Mouse (Mus musculus): Measurements from ENCODE around the gene Cfap126. TPM values are rescaled to one million over a fixed set of nuclear protein-coding genes. Genes with fewer than 3 reads are reported as not detected.
"Not testable (repeated sequence)": the region's sequence is repeated elsewhere in the genome, so short reads cannot be mapped to it uniquely, and the experiment has no call there.

Cfap126 gene
- polyA plus RNA-seq, 1 experiment from 2014 or later: 8.7 TPM

- H3K9me3 ChIP-seq (ENCODE audit: control insufficient read depth, low read length): no peaks in the 10 kb centered on the region
- no peaks in the 10 kb centered on the region for H3K4me1 ChIP-seq (replicated peaks; ENCODE audit: control insufficient read depth, insufficient read depth, low read length)
- under 1% methylated on average over 26 of the region's 26 CpGs for WGBS
- H3K27ac ChIP-seq (ENCODE audit: low read depth, low read length): no peak overlapping the region
- H3K4me2 ChIP-seq (replicated peaks; ENCODE audit: low read depth, low read length): peak overlapping the region; percentile 76
- H3K9ac ChIP-seq (ENCODE audit: low read depth, low read length): peak overlapping the region; percentile 50; the same call in 1 of the 2 replicates
- H3K36me3 ChIP-seq (ENCODE audit: control insufficient read depth, insufficient read depth, low read length): no peaks in the 10 kb centered on the region
- DNase-seq (ENCODE audit: low spot score): peak; percentile 69
- H3K4me3 ChIP-seq (ENCODE audit: low read depth, low read length): peak overlapping the region; percentile 43
- ATAC-seq (ENCODE audit: low FRiP score): no peak
- peaks cover 15% of the 10 kb centered on the region for H3K27me3 ChIP-seq (ENCODE audit: control insufficient read depth, insufficient read depth, low read length)
Observed at GRCm38 (mm10) chr1:171085718-171086117, 28.0 kb upstream of the Cfap126 start.

- H3K9me3 ChIP-seq (ENCODE audit: control insufficient read depth, low read length); H3K27ac ChIP-seq (ENCODE audit: low read depth, low read length); ATAC-seq (ENCODE audit: low FRiP score); H3K4me1 ChIP-seq (replicated peaks; ENCODE audit: control insufficient read depth, insufficient read depth, low read length); H3K4me2 ChIP-seq (replicated peaks; ENCODE audit: low read depth, low read length); H3K9ac ChIP-seq (ENCODE audit: low read depth, low read length); H3K4me3 ChIP-seq (ENCODE audit: low read depth, low read length); H3K36me3 ChIP-seq (ENCODE audit: control insufficient read depth, insufficient read depth, low read length): not testable (repeated sequence)
- peak; percentile 27 for DNase-seq (ENCODE audit: low spot score)
- H3K27me3 ChIP-seq (ENCODE audit: control insufficient read depth, insufficient read depth, low read length): peaks cover 11% of the 10 kb centered on the region
- 4% methylated on average over 10 of the region's 10 CpGs for WGBS
Observed at GRCm38 (mm10) chr1:171088237-171088869, 25.4 kb upstream of the Cfap126 start.

GRCm38 (mm10) chr1:171089891-171090290 lies 23.8 kb upstream of the Cfap126 start:
- DNase-seq (ENCODE audit: low spot score): no peak
- peaks cover 11% of the 10 kb centered on the region for H3K27me3 ChIP-seq (ENCODE audit: control insufficient read depth, insufficient read depth, low read length)
- no peaks in the 10 kb centered on the region for H3K4me1 ChIP-seq (replicated peaks; ENCODE audit: control insufficient read depth, insufficient read depth, low read length)
- H3K27ac ChIP-seq (ENCODE audit: low read depth, low read length): no peak overlapping the region
- no peak overlapping the region for H3K4me3 ChIP-seq (ENCODE audit: low read depth, low read length)
- ATAC-seq (ENCODE audit: low FRiP score): no peak
- no peaks in the 10 kb centered on the region for H3K9me3 ChIP-seq (ENCODE audit: control insufficient read depth, low read length)
- 94% methylated on average over 1 of the region's 1 CpGs for WGBS
- no peak overlapping the region for H3K4me2 ChIP-seq (replicated peaks; ENCODE audit: low read depth, low read length)
- no peaks in the 10 kb centered on the region for H3K36me3 ChIP-seq (ENCODE audit: control insufficient read depth, insufficient read depth, low read length)
- no peak overlapping the region for H3K9ac ChIP-seq (ENCODE audit: low read depth, low read length)

GRCm38 (mm10) chr1:171090761-171091160 lies 23.0 kb upstream of the Cfap126 start:
- 94% methylated on average over 2 of the region's 2 CpGs for WGBS
- ATAC-seq (ENCODE audit: low FRiP score): no peak

GRCm38 (mm10) chr1:171094424-171094823 lies 19.3 kb upstream of the Cfap126 start:
- Histone ChIP-seq H3K9me3 (ENCODE audit: control insufficient read depth, low read length) (no peaks in the 10 kb centered on the region), H3K36me3 (ENCODE audit: control insufficient read depth, insufficient read depth, low read length) (no peaks in the 10 kb centered on the region), H3K27ac (ENCODE audit: low read depth, low read length) (no peak overlapping the region), H3K4me1 (replicated peaks; ENCODE audit: control insufficient read depth, insufficient read depth, low read length) (no peaks in the 10 kb centered on the region), H3K4me2 (replicated peaks; ENCODE audit: low read depth, low read length) (no peak overlapping the region), H3K4me3 (ENCODE audit: low read depth, low read length) (no peak overlapping the region), H3K27me3 (ENCODE audit: control insufficient read depth, insufficient read depth, low read length) (no peaks in the 10 kb centered on the region), H3K9ac (ENCODE audit: low read depth, low read length) (no peak overlapping the region)
- ATAC-seq (ENCODE audit: low FRiP score) (no peak), DNase-seq (ENCODE audit: low spot score) (no peak)
- 74% methylated on average over 4 of the region's 4 CpGs for WGBS

More at GRCm38 (mm10) chr1:171090761-171091160, 23.0 kb upstream of the Cfap126 start:
- H3K36me3 ChIP-seq (ENCODE audit: control insufficient read depth, insufficient read depth, low read length): no peaks in the 10 kb centered on the region
- peaks cover 11% of the 10 kb centered on the region for H3K27me3 ChIP-seq (ENCODE audit: control insufficient read depth, insufficient read depth, low read length)
- no peak overlapping the region for H3K4me2 ChIP-seq (replicated peaks; ENCODE audit: low read depth, low read length)
- no peak for DNase-seq (ENCODE audit: low spot score)
- H3K9ac ChIP-seq (ENCODE audit: low read depth, low read length): no peak overlapping the region
- H3K4me1 ChIP-seq (replicated peaks; ENCODE audit: control insufficient read depth, insufficient read depth, low read length): no peaks in the 10 kb centered on the region
- H3K9me3 ChIP-seq (ENCODE audit: control insufficient read depth, low read length): no peaks in the 10 kb centered on the region
- H3K4me3 ChIP-seq (ENCODE audit: low read depth, low read length): no peak overlapping the region
- H3K27ac ChIP-seq (ENCODE audit: low read depth, low read length): no peak overlapping the region

- WGBS: 26% methylated on average over 10 of the region's 10 CpGs
- no peaks in the 10 kb centered on the region for H3K27me3 ChIP-seq (ENCODE audit: control insufficient read depth, insufficient read depth, low read length)
- no peaks in the 10 kb centered on the region for H3K9me3 ChIP-seq (ENCODE audit: control insufficient read depth, low read length)
- no peak for DNase-seq (ENCODE audit: low spot score)
- no peak overlapping the region for H3K4me2 ChIP-seq (replicated peaks; ENCODE audit: low read depth, low read length)
- H3K4me1 ChIP-seq (replicated peaks; ENCODE audit: control insufficient read depth, insufficient read depth, low read length): no peaks in the 10 kb centered on the region
- no peak overlapping the region for H3K9ac ChIP-seq (ENCODE audit: low read depth, low read length)
- no peak overlapping the region for H3K4me3 ChIP-seq (ENCODE audit: low read depth, low read length)
- ATAC-seq (ENCODE audit: low FRiP score): no peak
- H3K36me3 ChIP-seq (ENCODE audit: control insufficient read depth, insufficient read depth, low read length): no peaks in the 10 kb centered on the region
- H3K27ac ChIP-seq (ENCODE audit: low read depth, low read length): no peak overlapping the region
Observed at GRCm38 (mm10) chr1:171096110-171096964, 17.4 kb upstream of the Cfap126 start.

GRCm38 (mm10) chr1:171097136-171097535 lies 16.6 kb upstream of the Cfap126 start:
- no peak overlapping the region for H3K4me2 ChIP-seq (replicated peaks; ENCODE audit: low read depth, low read length)
- H3K4me1 ChIP-seq (replicated peaks; ENCODE audit: control insufficient read depth, insufficient read depth, low read length): no peaks in the 10 kb centered on the region
- H3K27me3 ChIP-seq (ENCODE audit: control insufficient read depth, insufficient read depth, low read length): no peaks in the 10 kb centered on the region
- H3K9me3 ChIP-seq (ENCODE audit: control insufficient read depth, low read length): no peaks in the 10 kb centered on the region
- H3K4me3 ChIP-seq (ENCODE audit: low read depth, low read length): no peak overlapping the region
- H3K36me3 ChIP-seq (ENCODE audit: control insufficient read depth, insufficient read depth, low read length): no peaks in the 10 kb centered on the region
- DNase-seq (ENCODE audit: low spot score): no peak
- H3K27ac ChIP-seq (ENCODE audit: low read depth, low read length): no peak overlapping the region
- ATAC-seq (ENCODE audit: low FRiP score): no peak
- H3K9ac ChIP-seq (ENCODE audit: low read depth, low read length): no peak overlapping the region

- Histone ChIP-seq H3K9ac (ENCODE audit: low read depth, low read length) (no peak overlapping the region), H3K4me1 (replicated peaks; ENCODE audit: control insufficient read depth, insufficient read depth, low read length) (no peaks in the 10 kb centered on the region), H3K9me3 (ENCODE audit: control insufficient read depth, low read length) (no peaks in the 10 kb centered on the region), H3K4me2 (replicated peaks; ENCODE audit: low read depth, low read length) (no peak overlapping the region), H3K27me3 (ENCODE audit: control insufficient read depth, insufficient read depth, low read length) (no peaks in the 10 kb centered on the region), H3K27ac (ENCODE audit: low read depth, low read length) (no peak overlapping the region), H3K36me3 (ENCODE audit: control insufficient read depth, insufficient read depth, low read length) (no peaks in the 10 kb centered on the region), H3K4me3 (ENCODE audit: low read depth, low read length) (no peak overlapping the region)
- DNase-seq (ENCODE audit: low spot score) (no peak), ATAC-seq (ENCODE audit: low FRiP score) (no peak)
- 39% methylated on average over 2 of the region's 2 CpGs for WGBS
Observed at GRCm38 (mm10) chr1:171097612-171098011, 16.1 kb upstream of the Cfap126 start.

- no peak overlapping the region for H3K4me3 ChIP-seq (ENCODE audit: low read depth, low read length)
- 68% methylated on average over 2 of the region's 2 CpGs for WGBS
Observed at GRCm38 (mm10) chr1:171101033-171101432, 12.7 kb upstream of the Cfap126 start.

More at GRCm38 (mm10) chr1:171101033-171101432, 12.7 kb upstream of the Cfap126 start:
- Histone ChIP-seq H3K27me3 (ENCODE audit: control insufficient read depth, insufficient read depth, low read length) (no peaks in the 10 kb centered on the region), H3K4me1 (replicated peaks; ENCODE audit: control insufficient read depth, insufficient read depth, low read length) (no peaks in the 10 kb centered on the region), H3K9ac (ENCODE audit: low read depth, low read length) (no peak overlapping the region), H3K36me3 (ENCODE audit: control insufficient read depth, insufficient read depth, low read length) (no peaks in the 10 kb centered on the region), H3K9me3 (ENCODE audit: control insufficient read depth, low read length) (no peaks in the 10 kb centered on the region), H3K27ac (ENCODE audit: low read depth, low read length) (no peak overlapping the region), H3K4me2 (replicated peaks; ENCODE audit: low read depth, low read length) (no peak overlapping the region)
- no peak for DNase-seq (ENCODE audit: low spot score)
- ATAC-seq (ENCODE audit: low FRiP score): no peak
